Comparison of ENCODE assay signal across 8 mouse cellular contexts in the genomic region with DNA sequence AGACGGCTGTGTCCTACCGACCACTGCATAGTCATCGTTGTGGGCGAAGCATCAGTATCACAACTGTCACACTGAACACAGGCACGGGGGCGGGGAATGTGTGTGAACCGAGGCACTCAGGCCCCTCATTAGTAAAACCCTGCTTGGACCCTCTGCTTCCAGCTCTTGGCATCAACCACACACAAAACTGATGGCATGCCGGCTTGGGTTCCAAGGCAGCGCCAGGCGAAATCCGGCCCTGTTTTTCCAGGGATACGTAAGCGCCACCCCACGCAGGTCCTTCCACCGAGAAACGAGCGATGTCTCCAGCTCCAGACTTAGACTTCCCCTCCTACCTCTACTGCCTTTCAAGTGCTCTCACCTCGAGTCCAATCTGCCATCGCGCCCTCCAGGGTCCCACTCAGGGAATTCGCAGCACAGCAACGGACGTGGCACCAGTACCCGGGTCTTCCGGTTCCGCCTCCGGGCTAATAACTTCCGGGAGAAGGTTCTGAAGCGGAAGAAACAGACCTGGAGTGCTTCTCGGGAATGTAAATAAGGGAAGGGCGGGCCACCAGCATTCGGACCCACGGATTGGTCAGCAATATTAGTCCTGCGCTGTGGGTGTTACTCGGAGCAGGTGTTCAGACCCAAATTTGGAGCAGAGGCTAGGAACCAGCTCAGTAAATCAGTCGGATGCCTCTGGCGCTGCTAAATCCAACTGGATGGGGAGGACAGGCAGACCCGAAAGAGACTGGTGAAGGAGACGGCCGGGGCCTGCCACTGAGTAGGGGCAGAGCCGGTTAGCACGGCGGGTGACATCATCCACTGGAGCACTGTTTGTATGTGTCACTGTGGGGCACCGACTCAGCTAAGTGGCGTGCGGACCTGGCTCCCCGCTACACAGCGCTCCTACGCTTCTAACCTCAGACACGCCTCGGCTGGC. TPM values are rescaled to one million over a fixed set of nuclear protein-coding genes. Genes with fewer than 3 reads are reported as not detected.
DNase-seq lines count a peak whose midpoint lies in the region; ATAC-seq and TF ChIP-seq lines count a peak whose summit lies in the region.

TSS of gene Gm45785 (minus strand) at position 472 of the 925 bp plus-strand sequence.

- peak within 1 kb of the TSS; percentile 95 for H3K9ac ChIP-seq in heart, embryonic 15.5 days
- peak within 1 kb of the TSS; percentile 85 for H3K9ac ChIP-seq in liver, embryonic 14.5 days (replicated peaks)
- H3K9ac ChIP-seq in neural tube, embryonic 11.5 days (ENCODE audit: low read length): peak within 1 kb of the TSS; percentile 85
- peak within 1 kb of the TSS; percentile 89 for H3K9ac ChIP-seq in stomach, postnatal 0 days (ENCODE audit: low read length)

- no peaks in the 10 kb centered on the region for H3K9me3 ChIP-seq in forebrain, embryonic 10.5 days
- H3K9me3 ChIP-seq in heart, embryonic 15.5 days (replicated peaks): no peaks in the 10 kb centered on the region
- no peaks in the 10 kb centered on the region for H3K9me3 ChIP-seq in liver, embryonic 14.5 days (ENCODE audit: control insufficient read depth, low read length)
- no peaks in the 10 kb centered on the region for H3K9me3 ChIP-seq in neural tube, embryonic 11.5 days (ENCODE audit: control insufficient read depth, low read length)
- H3K9me3 ChIP-seq in stomach, postnatal 0 days (ENCODE audit: control insufficient read depth, low read length): no peaks in the 10 kb centered on the region

- TF ChIP-seq EP300 in liver, embryonic 14.5 days (IDR thresholded peaks at IDR 0.05; ENCODE audit: low read depth): no peak; the same call in 1 of the 2 replicates
- no peak for TF ChIP-seq EP300 in stomach, postnatal 0 days (optimal IDR thresholded peaks at IDR 0.05)

- peaks cover 32% of the 10 kb centered on the region for H3K4me1 ChIP-seq in forebrain, embryonic 10.5 days
- peaks cover 32% of the 10 kb centered on the region for H3K4me1 ChIP-seq in heart, embryonic 15.5 days (replicated peaks)
- peaks cover 11 to 17% of the 10 kb centered on the region in 2 experiments for H3K4me1 ChIP-seq in liver, embryonic 14.5 days (replicated peaks; ENCODE audit: control insufficient read depth in 2 of 2, insufficient read depth in 2 of 2, low read length in 1 of 2)
- H3K4me1 ChIP-seq in neural tube, embryonic 11.5 days (ENCODE audit: control insufficient read depth, insufficient read depth, low read length): peaks cover 21% of the 10 kb centered on the region
- H3K4me1 ChIP-seq in stomach, postnatal 0 days (replicated peaks; ENCODE audit: control insufficient read depth, insufficient read depth): peaks cover 10% of the 10 kb centered on the region; the same call in 1 of the 2 replicates

- H3K27me3 ChIP-seq in forebrain, embryonic 10.5 days (ENCODE audit: poor library complexity, severe bottlenecking): no peaks in the 10 kb centered on the region
- H3K27me3 ChIP-seq in heart, embryonic 15.5 days: no peaks in the 10 kb centered on the region
- H3K27me3 ChIP-seq in liver, embryonic 14.5 days (ENCODE audit: control insufficient read depth, insufficient read depth, low read length): no peaks in the 10 kb centered on the region
- H3K27me3 ChIP-seq in neural tube, embryonic 11.5 days (ENCODE audit: control insufficient read depth, insufficient read depth, low read length): no peaks in the 10 kb centered on the region
- no peaks in the 10 kb centered on the region for H3K27me3 ChIP-seq in stomach, postnatal 0 days (ENCODE audit: control insufficient read depth, insufficient read depth, low read length)

- ATAC-seq in CD4-positive, CD25-positive, alpha-beta regulatory T cell, adult 4 months: peak; percentile 67
- peak; percentile 78 for ATAC-seq in heart, embryonic 15.5 days (replicated peaks; ENCODE audit: insufficient number of reproducible peaks, insufficient read depth, low FRiP score, low read depth)
- peak; percentile 75 for ATAC-seq in liver, embryonic 14.5 days (ENCODE audit: insufficient read depth)
- ATAC-seq in neural tube, embryonic 11.5 days (ENCODE audit: insufficient read depth, low FRiP score, low TSS enrichment): peak; percentile 78
- peak; percentile 88 for ATAC-seq in stomach, postnatal 0 days (ENCODE audit: low FRiP score, low TSS enrichment)

- H3K4me3 ChIP-seq in forebrain, embryonic 10.5 days: peak within 1 kb of the TSS; percentile 87
- H3K4me3 ChIP-seq in heart, embryonic 15.5 days: peak within 1 kb of the TSS; percentile 97
- H3K4me3 ChIP-seq in liver, embryonic 14.5 days (ENCODE audit: insufficient read depth in 1 of 2, low read depth in 2 of 2, low read length in 2 of 2): peak within 1 kb of the TSS; percentile 83 to 93
- peak within 1 kb of the TSS; percentile 57 for H3K4me3 ChIP-seq in neural tube, embryonic 11.5 days (ENCODE audit: low read depth, low read length)
- H3K4me3 ChIP-seq in stomach, postnatal 0 days (ENCODE audit: low read depth, low read length): peak within 1 kb of the TSS; percentile 78

- DNase-seq in c-Kit-positive CD71-negative TER-119-negative erythroid progenitor cells, embryonic 14.5 days (ENCODE audit: low read depth): peak; percentile 82
- DNase-seq in forebrain, embryonic 10.5 days (ENCODE audit: extremely low spot score, low spot score): peak; percentile 92
- peak; percentile 90 to 95 for DNase-seq in kidney, postnatal 25 days
- DNase-seq in liver, embryonic 14.5 days (ENCODE audit: low read depth in 3 of 3, low spot score in 3 of 3): peak; percentile 80 to 86 (median 81)
- peak; percentile 90 for DNase-seq in neural tube, embryonic 11.5 days (ENCODE audit: low spot score)
- DNase-seq in stomach, postnatal 0 days (ENCODE audit: low spot score): peak; percentile 92

- WGBS in forebrain, embryonic 10.5 days: 2% methylated on average over 51 of the region's 51 CpGs
- under 1% methylated on average over 51 of the region's 51 CpGs for WGBS in heart, embryonic 15.5 days
- under 1% methylated on average over 51 of the region's 51 CpGs for WGBS in liver, embryonic 14.5 days (ENCODE audit: insufficient replicate concordance)
- WGBS in neural tube, embryonic 11.5 days: 2% methylated on average over 51 of the region's 51 CpGs
- 1% methylated on average over 51 of the region's 51 CpGs for WGBS in stomach, postnatal 0 days

- H3K27ac ChIP-seq in forebrain, embryonic 10.5 days: peak within 1 kb of the TSS; percentile 89
- peak within 1 kb of the TSS; percentile 95 for H3K27ac ChIP-seq in heart, embryonic 15.5 days
- H3K27ac ChIP-seq in liver, embryonic 14.5 days: peak within 1 kb of the TSS; percentile 91
- H3K27ac ChIP-seq in neural tube, embryonic 11.5 days (ENCODE audit: low read depth, low read length): peak within 1 kb of the TSS; percentile 86
- H3K27ac ChIP-seq in stomach, postnatal 0 days (replicated peaks): peak within 1 kb of the TSS; percentile 98

- no peak; the same call in 1 of the 2 replicates for TF ChIP-seq CTCF in liver, embryonic 14.5 days (IDR thresholded peaks at IDR 0.05; ENCODE audit: low read depth)
- peak; percentile 27; the same call in 1 of the 2 replicates for TF ChIP-seq CTCF in stomach, postnatal 0 days (IDR thresholded peaks at IDR 0.05; ENCODE audit: low read depth)

- H3K4me2 ChIP-seq in heart, embryonic 15.5 days: peak within 1 kb of the TSS; percentile 95
- H3K4me2 ChIP-seq in liver, embryonic 14.5 days (ENCODE audit: low read depth): peak within 1 kb of the TSS; percentile 86
- peak within 1 kb of the TSS; percentile 99 for H3K4me2 ChIP-seq in neural tube, embryonic 11.5 days (ENCODE audit: low read depth)
- peak within 1 kb of the TSS; percentile 80 for H3K4me2 ChIP-seq in stomach, postnatal 0 days (replicated peaks; ENCODE audit: low read depth)

- peaks cover 64% of the 10 kb centered on the region for H3K36me3 ChIP-seq in forebrain, embryonic 10.5 days (replicated peaks)
- peaks cover 53% of the 10 kb centered on the region for H3K36me3 ChIP-seq in heart, embryonic 15.5 days
- peaks cover 27% of the 10 kb centered on the region for H3K36me3 ChIP-seq in liver, embryonic 14.5 days (replicated peaks; ENCODE audit: control insufficient read depth, insufficient read depth, low read depth)
- peaks cover 10% of the 10 kb centered on the region for H3K36me3 ChIP-seq in neural tube, embryonic 11.5 days (ENCODE audit: control insufficient read depth, insufficient read depth, low read length)
- H3K36me3 ChIP-seq in stomach, postnatal 0 days (ENCODE audit: control insufficient read depth, insufficient read depth, low read length): peaks cover 22% of the 10 kb centered on the region; the same call in 1 of the 2 replicates

RNA-seq across cellular contexts. Expression of gene Gm45785, which starts in this region (rescaled TPM):
- not detected for polyA plus RNA-seq in CD4-positive, CD25-positive, alpha-beta regulatory T cell, adult 4 months (2017; shearing (Covaris generic))
- not detected in 2 replicates for polyA plus RNA-seq in forebrain, embryonic 10.5 days (2016; fragmentation: Nextera tagmentation; extraction: Ambion mirVana)
- not detected in 2 replicates for polyA plus RNA-seq in heart, embryonic 15.5 days (2015; fragmentation: Nextera tagmentation; extraction: Ambion mirVana)
- polyA plus RNA-seq in liver, embryonic 14.5 days (2012; rRNA removed): not detected in 2 replicates
- not detected in 2 replicates for polyA plus RNA-seq in liver, embryonic 14.5 days (2014; fragmentation: Nextera tagmentation; extraction: Ambion mirVana)
- polyA plus RNA-seq in neural tube, embryonic 11.5 days (2014; fragmentation: Nextera tagmentation; extraction: Ambion mirVana): not detected in 2 replicates
- not detected in 2 replicates for polyA plus RNA-seq in stomach, postnatal 0 days (2015; fragmentation: Nextera tagmentation; extraction: Ambion mirVana)

Comparison
In these comparisons a context has a peak if more than half of its experiments do, and no peak if none do; other contexts are left out.
1. Peak in every context shown above with its lines: DNase-seq, ATAC-seq, H3K4me3 ChIP-seq and H3K27ac ChIP-seq.
2. Peak in ATAC-seq in CD4-positive, CD25-positive, alpha-beta regulatory T cell, adult 4 months; RNA of the gene not detected or under 1 TPM.
3. Peak in DNase-seq, H3K4me3 ChIP-seq and H3K27ac ChIP-seq in forebrain, embryonic 10.5 days; RNA of the gene not detected or under 1 TPM.
4. Peak in ATAC-seq, H3K4me3 ChIP-seq, H3K27ac ChIP-seq, H3K9ac ChIP-seq and H3K4me2 ChIP-seq in heart, embryonic 15.5 days; RNA of the gene not detected or under 1 TPM.
5. Peak in DNase-seq, ATAC-seq, H3K4me3 ChIP-seq, H3K27ac ChIP-seq, H3K9ac ChIP-seq and H3K4me2 ChIP-seq in liver, embryonic 14.5 days; RNA of the gene not detected or under 1 TPM.
6. Peak in DNase-seq, ATAC-seq, H3K4me3 ChIP-seq, H3K27ac ChIP-seq, H3K9ac ChIP-seq and H3K4me2 ChIP-seq in neural tube, embryonic 11.5 days; RNA of the gene not detected or under 1 TPM.
7. Peak in DNase-seq, ATAC-seq, H3K4me3 ChIP-seq, H3K27ac ChIP-seq, H3K9ac ChIP-seq and H3K4me2 ChIP-seq in stomach, postnatal 0 days; RNA of the gene not detected or under 1 TPM.